Mouse (Mus musculus): ENCODE results near the gene Zfp639. TPM values are rescaled to one million over a fixed set of nuclear protein-coding genes. Genes with fewer than 3 reads are reported as not detected.

The Zfp639 gene
- polyA plus RNA-seq, 1 experiment from 2014 or later, result 23.9 TPM

DNA sequence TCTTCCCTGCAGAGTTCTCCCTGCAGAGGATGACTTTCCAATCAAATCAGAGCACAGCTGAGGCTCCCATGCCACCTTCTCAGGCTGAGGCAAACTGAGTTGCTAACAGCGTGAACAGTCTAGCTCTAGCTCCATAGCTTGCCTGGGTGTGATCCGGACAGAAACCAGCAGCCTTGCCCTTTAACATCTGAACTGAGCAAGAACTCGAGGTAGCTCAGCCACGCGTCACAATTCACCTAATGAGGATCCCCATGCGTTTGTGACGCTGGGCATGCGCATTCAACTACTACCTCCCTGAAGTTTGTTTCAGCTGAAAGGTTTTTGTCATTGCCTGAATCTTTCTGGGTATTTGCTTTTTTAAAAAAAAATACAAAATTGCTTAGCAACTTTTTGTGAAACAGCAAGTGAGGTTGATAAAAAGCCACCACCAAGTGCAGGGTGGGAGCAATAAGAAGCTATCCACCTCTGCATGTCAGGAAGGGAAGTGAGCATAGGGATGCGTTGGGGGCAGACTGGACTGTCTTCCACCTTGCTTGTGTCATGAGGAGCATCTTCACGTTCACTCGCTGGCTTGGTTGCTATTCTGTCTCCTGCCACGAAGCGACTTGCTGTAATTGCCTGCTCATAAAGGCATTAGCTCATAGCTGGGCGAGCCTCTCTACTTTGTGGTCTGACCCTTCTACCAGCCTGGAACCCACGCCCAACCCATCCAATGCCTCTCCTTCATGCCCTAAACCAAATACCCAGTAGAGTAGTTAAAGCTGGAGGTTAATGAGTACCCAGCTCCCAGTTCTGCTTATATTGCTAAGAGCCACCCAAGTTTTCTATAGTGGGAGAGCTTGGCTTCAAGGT is 19.8 kb upstream of the Zfp639 start:
- Histone ChIP-seq H3K36me3 (ENCODE audit: control insufficient read depth, insufficient read depth, low read length) (no peaks in the 10 kb centered on the region), H3K4me1 (replicated peaks; ENCODE audit: control insufficient read depth, insufficient read depth) (no peaks in the 10 kb centered on the region), H3K4me3 (ENCODE audit: low read depth, low read length) (no peak overlapping the region), H3K27ac (replicated peaks) (no peak overlapping the region), H3K9me3 (ENCODE audit: control insufficient read depth, low read length) (no peaks in the 10 kb centered on the region), H3K4me2 (replicated peaks; ENCODE audit: low read depth) (no peak overlapping the region), H3K9ac (ENCODE audit: low read length) (no peak overlapping the region), H3K27me3 (ENCODE audit: control insufficient read depth, insufficient read depth, low read length) (no peaks in the 10 kb centered on the region)
- TF ChIP-seq CTCF (IDR thresholded peaks at IDR 0.05; ENCODE audit: low read depth) (no peak), EP300 (optimal IDR thresholded peaks at IDR 0.05) (no peak)
- WGBS, result 76% methylated on average over 15 of the region's 15 CpGs
- DNase-seq (ENCODE audit: low spot score) (no peak), ATAC-seq (ENCODE audit: low FRiP score, low TSS enrichment) (no peak)

DNA sequence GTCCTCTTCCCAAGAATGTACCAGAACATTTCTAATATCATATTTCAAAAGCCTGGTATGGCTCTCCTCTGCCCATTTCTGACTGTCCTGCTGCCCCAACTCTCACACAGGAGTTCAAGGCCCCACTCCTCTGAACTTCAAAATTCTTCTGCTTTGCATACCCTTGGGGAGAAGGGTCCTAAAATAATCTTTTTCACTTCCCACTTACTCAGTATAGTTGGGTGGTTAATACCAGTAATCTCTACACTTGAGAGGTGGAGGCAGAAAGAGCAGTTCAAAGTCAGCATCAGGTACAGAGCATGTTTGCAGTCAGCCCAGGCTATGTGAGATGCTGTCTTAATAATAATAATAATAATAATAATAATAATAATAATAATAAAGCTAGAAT is 19.1 kb upstream of the Zfp639 start:
- Histone ChIP-seq H3K4me3 (ENCODE audit: low read depth, low read length) (no peak overlapping the region), H3K4me2 (replicated peaks; ENCODE audit: low read depth) (no peak overlapping the region), H3K27me3 (ENCODE audit: control insufficient read depth, insufficient read depth, low read length) (no peaks in the 10 kb centered on the region), H3K27ac (replicated peaks) (no peak overlapping the region), H3K4me1 (replicated peaks; ENCODE audit: control insufficient read depth, insufficient read depth) (no peaks in the 10 kb centered on the region), H3K9ac (ENCODE audit: low read length) (no peak overlapping the region), H3K36me3 (ENCODE audit: control insufficient read depth, insufficient read depth, low read length) (no peaks in the 10 kb centered on the region), H3K9me3 (ENCODE audit: control insufficient read depth, low read length) (no peaks in the 10 kb centered on the region)
- no peak for TF ChIP-seq EP300 (optimal IDR thresholded peaks at IDR 0.05)
- ATAC-seq (ENCODE audit: low FRiP score, low TSS enrichment) (no peak), DNase-seq (ENCODE audit: low spot score) (no peak)

DNA sequence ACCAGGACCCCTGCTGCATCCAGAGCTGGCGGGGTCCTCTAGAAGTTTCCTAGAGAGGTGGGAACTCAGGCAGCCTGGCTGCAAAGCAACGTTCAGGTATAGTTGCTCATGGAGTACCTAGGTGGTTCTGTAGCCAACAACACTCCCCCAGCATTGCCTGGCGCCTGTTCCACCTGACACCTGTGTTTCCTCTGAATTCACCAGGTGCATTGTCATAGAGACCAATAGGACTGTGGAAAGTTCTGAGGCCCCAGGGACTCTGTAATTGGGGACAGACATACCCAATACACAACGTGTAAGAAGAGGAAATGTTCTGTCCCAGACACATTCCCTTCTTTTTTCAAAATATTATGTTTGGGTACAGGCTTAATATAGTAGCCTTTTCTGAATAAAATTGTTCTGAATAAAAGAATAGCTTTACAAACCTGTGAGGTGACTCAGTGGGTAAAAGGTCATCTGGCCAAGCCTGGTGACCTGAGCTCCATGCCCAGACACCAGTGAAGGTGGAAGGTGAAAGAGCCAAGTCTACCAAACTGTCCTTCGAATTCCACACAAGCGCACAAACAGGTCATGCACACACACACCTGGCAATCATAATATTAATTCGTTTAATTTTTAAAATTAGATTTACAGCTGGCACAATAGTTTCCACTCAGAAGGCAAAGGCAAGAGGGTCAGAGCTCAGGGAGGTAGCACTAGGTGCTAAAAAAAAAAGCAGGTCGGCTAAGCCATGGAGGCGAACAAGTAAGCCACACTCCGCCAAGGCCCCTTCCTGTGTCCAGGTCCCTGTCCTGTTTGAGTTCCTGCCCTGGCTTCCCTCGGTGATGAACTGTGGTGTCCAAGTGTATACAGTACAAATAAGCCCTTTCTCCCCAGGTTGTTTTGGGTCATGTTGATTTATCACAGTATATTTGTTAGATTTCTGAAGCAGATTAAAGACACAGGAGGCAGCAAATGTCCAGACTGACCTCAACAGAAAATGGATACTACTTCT is 17.7 kb upstream of the Zfp639 start, which contains the start of gene Kcnmb3:
Kcnmb3 (minus strand) TSS at position 135 of the 994 bp plus-strand sequence.
- H3K27ac ChIP-seq (replicated peaks), result no peak within 1 kb of the TSS
- ATAC-seq (ENCODE audit: low FRiP score, low TSS enrichment), result no peak
- H3K36me3 ChIP-seq (ENCODE audit: control insufficient read depth, insufficient read depth, low read length), result no peaks in the 10 kb centered on the region
- DNase-seq (ENCODE audit: low spot score), result no peak
- no peak for TF ChIP-seq EP300 (optimal IDR thresholded peaks at IDR 0.05)
- no peak for TF ChIP-seq CTCF (IDR thresholded peaks at IDR 0.05; ENCODE audit: low read depth)
- H3K4me3 ChIP-seq (ENCODE audit: low read depth, low read length), result no peak within 1 kb of the TSS
- no peaks in the 10 kb centered on the region for H3K4me1 ChIP-seq (replicated peaks; ENCODE audit: control insufficient read depth, insufficient read depth)
- no peak within 1 kb of the TSS for H3K4me2 ChIP-seq (replicated peaks; ENCODE audit: low read depth)
- H3K27me3 ChIP-seq (ENCODE audit: control insufficient read depth, insufficient read depth, low read length), result no peaks in the 10 kb centered on the region
- WGBS, result 81% methylated on average over 11 of the region's 11 CpGs
- no peaks in the 10 kb centered on the region for H3K9me3 ChIP-seq (ENCODE audit: control insufficient read depth, low read length)
- no peak within 1 kb of the TSS for H3K9ac ChIP-seq (ENCODE audit: low read length)

DNA sequence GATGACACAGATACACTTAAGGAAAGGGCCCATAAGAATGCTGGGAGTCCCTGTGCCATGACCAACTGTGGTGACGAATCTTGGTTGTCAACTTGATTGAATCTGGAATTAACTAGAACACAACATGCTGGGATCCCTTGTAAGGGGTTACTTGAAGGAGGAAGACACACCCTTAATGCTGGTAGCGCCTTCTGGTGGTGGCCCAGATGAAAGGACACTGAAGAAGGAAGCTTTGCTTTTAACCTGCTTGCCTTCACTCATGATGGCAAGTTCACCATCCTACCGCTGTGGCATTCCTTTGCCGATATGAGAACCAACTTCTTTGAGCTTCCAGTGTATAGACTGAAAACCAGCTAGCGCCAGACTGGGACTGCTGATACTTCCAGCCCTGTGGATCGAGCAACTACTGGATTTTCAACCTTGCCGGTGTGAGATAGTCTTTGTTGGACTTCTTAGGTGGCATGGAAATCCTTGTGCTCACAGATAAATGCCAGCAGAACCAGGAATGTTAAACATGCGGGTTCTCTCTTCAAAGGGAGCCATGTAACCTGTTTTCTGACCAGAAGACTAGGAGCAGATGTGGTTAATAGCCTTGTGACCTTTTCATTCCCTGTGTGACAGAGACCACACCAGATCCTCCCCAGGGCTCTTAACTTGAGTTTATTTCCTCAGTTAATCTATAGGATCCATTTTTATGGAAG is 15.5 kb upstream of the Zfp639 start:
- Histone ChIP-seq H3K9me3 (ENCODE audit: control insufficient read depth, low read length) (no peaks in the 10 kb centered on the region), H3K27me3 (ENCODE audit: control insufficient read depth, insufficient read depth, low read length) (no peaks in the 10 kb centered on the region), H3K4me1 (replicated peaks; ENCODE audit: control insufficient read depth, insufficient read depth) (no peaks in the 10 kb centered on the region), H3K4me2 (replicated peaks; ENCODE audit: low read depth) (no peak overlapping the region), H3K36me3 (ENCODE audit: control insufficient read depth, insufficient read depth, low read length) (no peaks in the 10 kb centered on the region), H3K9ac (ENCODE audit: low read length) (no peak overlapping the region), H3K4me3 (ENCODE audit: low read depth, low read length) (no peak overlapping the region), H3K27ac (replicated peaks) (no peak overlapping the region)
- WGBS, result 83% methylated on average over 8 of the region's 8 CpGs
- ATAC-seq (ENCODE audit: low FRiP score, low TSS enrichment) (no peak), DNase-seq (ENCODE audit: low spot score) (no peak)
- TF ChIP-seq CTCF (IDR thresholded peaks at IDR 0.05; ENCODE audit: low read depth) (peak; percentile 52), EP300 (optimal IDR thresholded peaks at IDR 0.05) (no peak)

DNA sequence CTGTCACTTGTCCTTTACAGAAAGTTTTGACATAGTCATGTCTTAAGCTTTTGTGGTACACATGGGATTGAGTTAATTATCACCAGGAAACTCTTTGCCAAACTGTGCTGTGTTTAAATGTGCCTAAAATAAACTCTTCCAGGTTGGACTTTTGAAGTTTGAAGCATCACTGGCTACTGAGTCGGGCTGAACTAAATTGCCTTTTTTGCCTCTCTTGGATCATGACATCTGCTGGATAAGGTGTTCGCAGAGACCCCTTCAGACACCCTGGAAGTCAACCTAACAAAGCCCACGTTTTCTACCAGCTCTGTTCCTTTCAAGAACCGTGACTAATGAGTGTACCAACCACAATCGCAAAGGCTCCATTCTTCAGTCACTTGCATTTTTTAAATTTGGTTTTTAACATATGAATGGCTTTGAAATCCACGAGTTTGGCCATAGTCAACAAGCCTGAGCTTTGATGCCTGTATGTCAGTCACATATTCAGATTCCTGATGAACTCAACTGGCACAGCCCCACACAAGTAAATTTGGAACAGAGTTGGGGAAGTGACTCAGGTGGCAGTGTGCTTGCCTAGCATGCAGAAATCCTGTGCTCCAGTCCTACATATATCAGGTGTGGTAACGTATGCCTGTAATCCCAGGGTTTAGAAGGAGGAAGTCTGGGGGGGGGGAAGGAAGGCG is 14.8 kb upstream of the Zfp639 start:
- no peak overlapping the region for H3K4me2 ChIP-seq (replicated peaks; ENCODE audit: low read depth)
- ATAC-seq (ENCODE audit: low FRiP score, low TSS enrichment), result no peak
- 55% methylated on average over 8 of the region's 8 CpGs for WGBS
- no peak for DNase-seq (ENCODE audit: low spot score)
- H3K9ac ChIP-seq (ENCODE audit: low read length), result no peak overlapping the region
- H3K36me3 ChIP-seq (ENCODE audit: control insufficient read depth, insufficient read depth, low read length), result no peaks in the 10 kb centered on the region
- H3K9me3 ChIP-seq (ENCODE audit: control insufficient read depth, low read length), result no peaks in the 10 kb centered on the region
- H3K4me3 ChIP-seq (ENCODE audit: low read depth, low read length), result no peak overlapping the region
- no peak for TF ChIP-seq CTCF (IDR thresholded peaks at IDR 0.05; ENCODE audit: low read depth)
- no peak for TF ChIP-seq EP300 (optimal IDR thresholded peaks at IDR 0.05)
- H3K4me1 ChIP-seq (replicated peaks; ENCODE audit: control insufficient read depth, insufficient read depth), result no peaks in the 10 kb centered on the region
- peak overlapping the region; percentile 31; the same call in 1 of the 2 replicates for H3K27ac ChIP-seq (replicated peaks)
- no peaks in the 10 kb centered on the region for H3K27me3 ChIP-seq (ENCODE audit: control insufficient read depth, insufficient read depth, low read length)

All from stomach, postnatal 0 days (tissue).